ENCODE assay signal across 9 mouse cellular contexts in genomic region chr5:113035094-113036047, GRCm38 (mm10). TPM values are rescaled to one million over a fixed set of nuclear protein-coding genes. Genes with fewer than 3 reads are reported as not detected.
DNase-seq lines count a peak whose midpoint lies in the region; ATAC-seq and TF ChIP-seq lines count a peak whose summit lies in the region.
"Had no signal": no experiment of that assay in that cellular context is flagged by ENCODE, and none has a peak within 500 bp of the region (broad histone marks: within the 10 kb centered on the region; RNA-seq: fewer than 3 reads in every experiment).

No protein-coding gene starts in this region.

- peaks cover 8% of the 10 kb centered on the region; the same call in 1 of the 2 replicates for H3K27me3 ChIP-seq in embryonic facial prominence, embryonic 13.5 days
- no peaks in the 10 kb centered on the region for H3K27me3 ChIP-seq in thymus, adult 2 months (ENCODE audit: control insufficient read depth, insufficient read depth, low read length)

- peak in 1 of 2 experiments; percentile 46 for DNase-seq in layer of hippocampus, adult 2 months (ENCODE audit: low spot score in 2 of 2)
- DNase-seq in layer of hippocampus, postnatal 36 days: no peak
- peak; percentile 84 to 88 for DNase-seq in lung, adult 18-20 months
- peak; percentile 53 for DNase-seq in thymus, adult 2 months
- no peak for DNase-seq in adrenal gland, adult 18-20 months (ENCODE audit: low spot score in 2 of 2)
- DNase-seq in frontal cortex, adult 2 months (ENCODE audit: extremely low spot score in 1 of 2, low spot score in 1 of 2): no peak
- DNase-seq: kidney, adult 9 months; right cerebral cortex, postnatal 25 days had no signal

- H3K9me3 ChIP-seq in embryonic facial prominence, embryonic 13.5 days: peaks cover 5% of the 10 kb centered on the region; the same call in 1 of the 2 replicates

- H3K36me3 ChIP-seq in embryonic facial prominence, embryonic 13.5 days: no peaks in the 10 kb centered on the region
- no peaks in the 10 kb centered on the region for H3K36me3 ChIP-seq in thymus, adult 2 months (ENCODE audit: control insufficient read depth, insufficient read depth, low read length)

- peaks cover 33% of the 10 kb centered on the region for H3K4me1 ChIP-seq in embryonic facial prominence, embryonic 13.5 days
- H3K4me1 ChIP-seq in thymus, adult 2 months (replicated peaks; ENCODE audit: control insufficient read depth, insufficient read depth, low read length): peaks cover 13% of the 10 kb centered on the region

- no peak for TF ChIP-seq POLR2A in thymus, adult 2 months (IDR thresholded peaks at IDR 0.05; ENCODE audit: control insufficient read depth, extremely low read depth, insufficient read depth, low read length, poor library complexity)

- H3K4me2 ChIP-seq in embryonic facial prominence, embryonic 13.5 days: no peak overlapping the region

- no peak for TF ChIP-seq CTCF in layer of hippocampus, adult 2 months (conservative IDR thresholded peaks at IDR 0.05)
- TF ChIP-seq CTCF in thymus, adult 2 months (IDR thresholded peaks at IDR 0.05; ENCODE audit: borderline replicate concordance, control insufficient read depth, extremely low read depth, insufficient read depth, low read length, poor library complexity): no peak

- WGBS in embryonic facial prominence, embryonic 13.5 days: 42% methylated on average over 10 of the region's 10 CpGs
- 11% methylated on average over 10 of the region's 10 CpGs for WGBS in thymus, adult 2 months

- H3K4me3 ChIP-seq in layer of hippocampus, adult 2 months: no peak overlapping the region
- no peak overlapping the region for H3K4me3 ChIP-seq in embryonic facial prominence, embryonic 13.5 days
- no peak overlapping the region for H3K4me3 ChIP-seq in thymus, adult 2 months (ENCODE audit: control insufficient read depth, insufficient read depth, low read length)

- H3K27ac ChIP-seq in layer of hippocampus, adult 2 months: peak overlapping the region; percentile 61
- H3K27ac ChIP-seq in embryonic facial prominence, embryonic 13.5 days: peak overlapping the region; percentile 64
- H3K27ac ChIP-seq in thymus, adult 2 months (ENCODE audit: control insufficient read depth, insufficient read depth, low read length): peak overlapping the region; percentile 4; the same call in 1 of the 2 replicates

- no peak overlapping the region for H3K9ac ChIP-seq in embryonic facial prominence, embryonic 13.5 days

- ATAC-seq in embryonic facial prominence, embryonic 13.5 days (ENCODE audit: insufficient number of reproducible peaks, insufficient read depth, low FRiP score, low TSS enrichment, low read depth): no peak

RNA-seq across cellular contexts. Expression of gene Grk3, which starts 19.8 kb away (rescaled TPM):
- total RNA-seq in layer of hippocampus, adult 2 months (2021): 10 to 100 TPM; 80.3 to 84.6 TPM
- 10 to 100 TPM; 74.5 to 80.8 TPM for total RNA-seq in layer of hippocampus, postnatal 36 days (2021)
- 17.9 and 21.1 TPM in 2 replicates for polyA plus RNA-seq in embryonic facial prominence, embryonic 13.5 days (2015; fragmentation: Nextera tagmentation; extraction: Ambion mirVana)
- 9.2 and 10.0 TPM in 2 replicates for polyA plus RNA-seq in thymus, adult 2 months (2012; rRNA removed)
- 10 to 100 TPM; 20.4 to 29.2 TPM for total RNA-seq in adrenal gland, adult 18-20 months (2021)
- 55.7 and 62.3 TPM in 2 replicates for polyA plus RNA-seq in frontal cortex, adult 2 months (2012; rRNA removed)

RNA-seq across cellular contexts. Expression of gene Crybb2, which starts 34.5 kb away (rescaled TPM):
- total RNA-seq in layer of hippocampus, adult 2 months (2021): not detected
- not detected for total RNA-seq in layer of hippocampus, postnatal 36 days (2021)
- polyA plus RNA-seq in embryonic facial prominence, embryonic 13.5 days (2015; fragmentation: Nextera tagmentation; extraction: Ambion mirVana): not detected in 2 replicates
- polyA plus RNA-seq in thymus, adult 2 months (2012; rRNA removed): 0.20 TPM in 1 of 2 replicates, not detected in the other
- not detected for total RNA-seq in adrenal gland, adult 18-20 months (2021)
- not detected in 2 replicates for polyA plus RNA-seq in frontal cortex, adult 2 months (2012; rRNA removed)

RNA-seq across cellular contexts. Expression of gene Crybb3, which starts 46.0 kb away (rescaled TPM):
- 1 to 10 TPM; 3.8 to 4.2 TPM for total RNA-seq in layer of hippocampus, adult 2 months (2021)
- 1 to 10 TPM; 1.6 to 3.3 TPM for total RNA-seq in layer of hippocampus, postnatal 36 days (2021)
- polyA plus RNA-seq in embryonic facial prominence, embryonic 13.5 days (2015; fragmentation: Nextera tagmentation; extraction: Ambion mirVana): 1.3 and 2.5 TPM in 2 replicates
- polyA plus RNA-seq in thymus, adult 2 months (2012; rRNA removed): 2.3 and 4.8 TPM in 2 replicates
- total RNA-seq in adrenal gland, adult 18-20 months (2021): 1 to 10 TPM in 1 of 2 experiments, under 1 TPM in 1; 0.50 to 1.3 TPM
- polyA plus RNA-seq in frontal cortex, adult 2 months (2012; rRNA removed): 3.2 and 6.0 TPM in 2 replicates

Comparison
In these comparisons a context has a peak if more than half of its experiments do, and no peak if none do; other contexts are left out.
1. DNase-seq: peak in lung, adult 18-20 months (2 of 2) and thymus, adult 2 months (single experiment); none in layer of hippocampus, postnatal 36 days (0 of 2), adrenal gland, adult 18-20 months (0 of 2) and frontal cortex, adult 2 months (0 of 2).
2. H3K27ac ChIP-seq: peak in every context shown above with its lines; median percentile 64 in embryonic facial prominence, embryonic 13.5 days; 61 in layer of hippocampus, adult 2 months; 4 in thymus, adult 2 months.